Mouse (Mus musculus) lung, postnatal 4 days (tissue): ENCODE results near the gene Gm6034.
A peak's percentile ranks its signal among the peaks of the same experiment; 100 is the strongest.
"Not testable (repeated sequence)": the region's sequence is repeated elsewhere in the genome, so short reads cannot be mapped to it uniquely, and the experiment has no call there.

ENCODE experiments used
- DNase-seq, 2 experiments: peaks; one replicate each; pipeline ENCODE4 v3.0.0; 2021

Gm6034 gene

DNA sequence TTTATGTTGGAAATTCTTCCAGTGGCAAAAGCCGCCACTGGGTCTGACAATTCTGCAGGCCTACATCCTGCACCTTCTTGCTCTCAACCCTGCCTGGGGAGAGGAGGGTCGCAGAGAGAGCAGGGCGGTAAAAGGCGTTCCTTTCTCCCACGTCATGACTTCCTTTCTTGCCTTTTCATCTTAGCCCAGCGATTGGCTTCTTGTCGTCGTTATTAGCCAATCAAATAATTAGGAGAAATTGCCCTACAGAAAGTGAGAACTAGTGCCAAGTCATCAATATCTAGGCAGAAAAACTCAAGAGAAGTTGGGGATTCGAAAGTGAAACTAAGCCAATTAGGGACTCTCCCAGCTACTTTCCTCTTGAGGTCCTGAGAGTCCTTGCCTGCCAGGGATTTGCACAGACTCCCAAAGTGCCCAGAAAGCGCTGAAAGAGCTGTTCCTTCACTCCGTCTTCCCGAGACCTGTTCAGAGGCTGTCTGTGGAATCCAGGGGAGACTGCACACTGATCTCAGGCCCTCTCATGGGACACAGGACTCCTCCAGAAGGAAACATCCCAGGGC, at the start of gene Gm6034, which contains the start of gene H2-T22:
Gene Gm6034, plus strand, starts transcription at position 352 of the 560 bp plus-strand sequence.
Gene H2-T22, minus strand, starts transcription at position 138 of the 560 bp plus-strand sequence.
- DNase-seq, result peak; percentile 81

GRCm38 (mm10) chr17:35993675-35994074, 49.1 kb upstream of the Gm6034 start:
- peak; percentile 82 to 88 for DNase-seq

DNA sequence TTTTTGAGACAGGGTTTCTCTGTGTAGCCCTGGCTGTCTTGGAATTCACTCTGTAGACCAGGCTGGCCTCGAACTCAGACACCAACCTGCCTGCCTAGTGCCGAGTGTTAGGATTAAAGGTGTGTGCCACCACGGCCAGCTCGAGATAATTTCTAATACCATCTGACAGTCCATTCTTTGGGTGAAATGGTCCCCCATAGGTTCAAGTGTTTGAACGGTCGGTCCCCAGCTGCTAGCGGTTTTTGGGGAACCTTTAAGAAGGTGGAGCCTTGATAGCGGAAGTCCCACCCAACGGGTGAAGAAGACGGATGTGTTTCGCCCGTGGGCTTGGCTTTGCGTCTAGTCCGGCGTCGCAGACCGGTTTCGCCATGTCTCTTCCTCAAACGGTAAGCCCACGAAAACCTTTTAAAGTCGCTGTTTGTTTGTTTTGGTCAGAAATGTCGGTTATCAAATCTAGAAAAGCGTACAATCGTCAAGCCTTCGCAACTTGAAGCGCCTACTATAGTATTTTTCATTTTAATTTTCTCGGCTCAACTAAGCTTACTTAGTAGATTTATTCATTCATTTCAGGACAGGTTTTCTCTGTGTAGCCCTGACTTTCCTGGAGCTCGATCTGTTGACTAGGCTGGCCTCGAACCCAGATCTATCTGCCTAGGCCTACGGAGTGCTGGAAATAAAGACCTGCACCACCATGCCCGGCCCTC, 48.4 kb upstream of the Gm6034 start:
- peak; percentile 84 to 86 for DNase-seq

GRCm38 (mm10) chr17:35994879-35995240, 47.9 kb upstream of the Gm6034 start:
- no peak for DNase-seq

- peak; percentile 90 to 98 for DNase-seq
Measured at GRCm38 (mm10) chr17:35996949-35997348, 45.8 kb upstream of the Gm6034 start.

GRCm38 (mm10) chr17:35997713-35998510, 44.8 kb upstream of the Gm6034 start:
- peak in 1 of 2 experiments; percentile 46 for DNase-seq

DNA sequence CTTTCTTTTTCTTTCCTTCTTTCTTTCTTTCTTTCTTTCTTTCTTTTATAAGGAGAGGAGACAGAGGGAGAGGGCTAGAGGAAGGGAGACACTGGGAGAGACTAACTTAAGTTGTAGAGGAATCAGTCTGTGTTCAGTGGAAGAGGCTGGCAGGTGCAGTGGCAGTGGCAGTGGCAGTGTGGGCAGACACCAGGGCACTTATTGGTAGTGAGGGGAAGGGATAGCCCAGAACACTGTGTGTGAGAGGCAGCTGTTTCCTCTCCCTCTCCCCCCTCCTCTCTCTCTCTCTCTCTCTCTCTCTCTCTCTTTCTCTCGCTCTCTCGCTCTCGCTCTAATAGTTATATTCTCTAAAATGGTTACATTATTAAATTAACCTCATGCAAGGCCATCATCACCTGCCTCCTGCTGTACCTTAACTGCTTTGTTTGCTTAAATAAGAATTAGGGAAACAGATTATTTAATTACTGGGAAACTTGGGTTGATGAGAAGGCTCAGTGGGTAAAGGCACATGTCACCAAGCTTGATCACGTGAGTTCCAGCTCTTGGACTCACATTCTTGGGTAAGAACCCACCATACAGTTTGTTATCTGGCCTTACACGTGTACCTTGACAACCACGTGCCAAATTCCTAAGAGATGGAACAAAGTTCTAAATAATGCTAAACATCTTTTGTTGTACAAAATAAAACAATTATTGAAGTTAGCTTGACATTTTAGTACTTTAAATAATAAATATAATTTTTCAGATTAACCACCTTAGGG, 44.0 kb upstream of the Gm6034 start:
- DNase-seq, result no peak

DNA sequence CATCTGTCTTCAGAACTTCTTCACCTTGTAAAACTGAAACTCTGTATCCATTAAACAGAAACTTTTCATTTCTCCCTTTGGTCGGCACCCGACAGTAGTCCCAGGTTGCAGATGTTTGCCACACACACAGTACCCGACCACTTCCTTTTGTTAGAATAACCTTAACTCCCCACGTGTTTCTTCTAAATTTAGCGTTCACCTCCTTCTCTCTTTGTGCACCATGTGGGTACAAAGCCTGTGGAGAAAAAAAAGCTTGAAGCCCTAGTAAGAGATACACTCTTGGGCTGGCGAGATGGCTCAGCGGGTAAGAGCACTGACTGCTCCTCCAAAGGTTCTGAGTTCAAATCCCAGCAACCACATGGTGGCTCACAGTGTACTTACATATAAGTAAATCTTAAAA, 43.4 kb upstream of the Gm6034 start:
- DNase-seq, result no peak

DNA sequence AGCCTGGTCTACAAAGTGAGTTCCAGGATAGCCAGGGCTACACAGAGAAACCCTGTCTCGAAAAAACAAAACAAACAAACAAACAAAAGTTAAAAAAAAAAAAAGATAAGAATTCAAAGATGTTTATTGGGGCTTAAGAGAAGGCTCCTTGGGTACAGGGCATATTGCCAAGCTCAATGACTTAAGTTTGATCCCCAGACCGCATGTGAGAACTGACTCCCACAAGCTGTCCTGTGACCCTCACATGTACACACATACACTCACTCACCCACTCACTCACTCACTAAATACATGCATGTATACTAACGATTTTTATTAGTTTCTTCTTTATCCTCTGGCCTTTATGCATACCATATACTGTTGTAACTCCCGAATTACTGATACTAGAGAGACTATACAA, 42.4 kb upstream of the Gm6034 start:
- no peak for DNase-seq

GRCm38 (mm10) chr17:36001121-36001897, 41.5 kb upstream of the Gm6034 start:
- no peak for DNase-seq

GRCm38 (mm10) chr17:36001966-36002365, 40.8 kb upstream of the Gm6034 start:
- no peak for DNase-seq

DNA sequence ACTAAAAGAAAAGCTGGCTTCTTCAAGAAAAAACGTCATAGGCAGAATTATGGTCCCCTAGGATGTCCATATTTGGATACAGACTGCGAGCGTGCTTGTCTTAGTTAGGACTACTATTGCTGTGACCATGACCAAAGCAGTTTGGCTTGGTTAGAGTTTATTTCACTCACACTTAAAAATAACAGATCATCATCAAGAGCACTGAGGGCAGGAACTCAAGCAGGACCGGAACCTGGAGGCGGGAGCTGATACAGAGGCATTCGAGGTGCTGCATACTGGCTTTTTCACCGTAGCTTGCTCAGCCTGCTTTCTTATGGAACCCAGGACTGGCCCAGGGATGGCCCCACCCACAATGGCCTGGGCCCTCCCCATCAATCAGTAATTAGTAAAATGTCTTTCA, 39.4 kb upstream of the Gm6034 start:
- no peak for DNase-seq

DNA sequence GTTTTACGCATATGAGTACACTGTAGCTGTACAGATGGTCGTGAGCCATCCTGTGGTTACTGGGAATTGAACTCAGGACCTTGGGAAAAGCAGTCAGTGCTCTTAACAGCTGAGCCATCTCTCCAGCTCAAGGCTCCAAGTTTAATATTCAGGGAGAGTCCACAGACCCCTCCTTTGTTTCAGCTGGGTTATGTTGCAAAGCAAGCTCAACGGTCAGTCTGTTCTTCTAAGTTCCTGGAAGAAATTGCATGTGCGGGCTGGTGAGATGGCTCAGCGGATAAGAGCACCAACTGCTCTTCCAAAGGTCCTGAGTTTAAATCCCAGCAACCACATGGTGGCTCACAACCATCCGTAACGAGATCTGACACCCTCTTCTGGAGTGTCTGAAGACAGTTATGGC, 38.4 kb upstream of the Gm6034 start:
- not testable (repeated sequence) for DNase-seq

DNA sequence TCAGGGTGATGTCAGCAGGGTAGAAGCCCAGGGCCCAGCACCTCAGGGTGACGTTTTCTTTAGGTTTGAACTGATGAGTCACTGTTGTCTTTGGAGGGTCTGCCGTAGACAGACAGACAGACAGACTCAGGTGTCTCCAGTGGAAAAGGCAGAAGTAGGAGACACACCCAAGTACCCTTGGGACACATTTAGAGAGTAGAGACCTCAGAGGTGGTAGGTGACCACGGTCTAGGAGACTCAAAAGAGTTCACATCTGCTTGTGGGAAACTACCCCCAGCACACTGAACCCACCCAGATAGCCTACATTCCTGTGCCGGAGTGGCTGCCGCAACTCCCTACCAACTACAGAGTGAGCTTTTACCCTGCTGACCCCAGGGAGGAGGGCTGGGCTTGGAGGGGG, 27.8 kb upstream of the Gm6034 start:
- no peak for DNase-seq

DNA sequence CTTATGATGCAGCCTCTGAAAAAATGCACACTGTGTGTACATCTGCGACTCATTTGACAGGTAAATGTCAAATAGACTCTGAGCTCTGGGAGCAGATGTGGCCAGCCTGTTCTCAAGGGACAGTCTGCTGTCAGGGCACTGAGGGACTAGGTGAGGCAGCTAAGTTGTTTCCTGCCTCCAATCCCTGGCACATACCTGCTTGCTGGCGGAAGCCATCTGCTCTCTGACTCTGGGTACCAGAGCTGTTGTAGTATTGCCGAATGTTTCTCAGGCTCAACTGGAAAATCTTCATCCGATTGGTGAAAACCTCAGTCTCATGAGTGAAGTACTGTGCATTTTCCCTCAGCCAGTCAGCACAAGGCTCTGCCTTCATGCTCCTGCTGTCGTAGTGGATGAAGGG, 25.7 kb upstream of the Gm6034 start:
- DNase-seq, result no peak

GRCm38 (mm10) chr17:36018979-36019378, 23.8 kb upstream of the Gm6034 start:
- peak; percentile 25 to 48 for DNase-seq

DNA sequence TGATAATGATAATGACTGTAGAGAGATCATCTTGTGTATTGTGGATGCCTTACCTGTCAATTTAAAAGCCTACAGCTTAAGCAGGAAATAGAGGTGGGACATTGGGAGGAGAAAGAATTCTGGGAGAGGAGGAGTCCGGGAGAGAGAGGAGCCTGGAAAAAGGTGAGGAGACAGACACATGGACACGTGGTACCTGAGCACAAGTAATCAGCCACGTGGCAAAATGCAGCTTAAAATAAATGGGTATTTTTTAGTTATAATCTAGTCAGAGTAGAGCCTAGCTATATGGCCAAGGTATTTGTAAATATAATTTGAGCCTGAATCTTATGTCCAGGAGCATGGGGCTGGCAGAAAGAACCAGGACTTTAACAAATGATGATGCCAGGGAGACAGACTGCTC, 23.2 kb upstream of the Gm6034 start:
- no peak for DNase-seq

GRCm38 (mm10) chr17:36020191-36021073, 22.3 kb upstream of the Gm6034 start, which contains the start of gene H2-T24:
H2-T24 (minus strand) TSS chr17:36020560.
- peak; percentile 84 to 88 for DNase-seq

DNA sequence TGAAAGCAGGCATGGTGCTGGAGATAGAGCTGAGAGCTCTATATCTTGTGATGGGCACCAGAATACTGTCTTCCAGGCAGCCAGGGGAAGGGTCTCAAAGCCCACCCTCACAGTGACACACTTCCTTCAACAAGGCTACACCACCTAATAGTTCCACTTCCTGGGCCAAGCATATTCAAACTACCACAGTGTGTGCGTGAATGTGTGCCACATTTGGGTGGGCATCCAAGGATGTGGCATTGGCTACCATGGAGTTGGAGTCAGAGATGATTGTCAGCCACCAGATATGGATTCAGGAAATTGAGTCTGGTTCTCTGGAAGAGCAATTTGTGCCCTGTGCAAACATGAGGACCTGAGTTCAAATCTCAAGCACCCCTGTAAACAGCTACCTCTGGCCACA, 21.5 kb upstream of the Gm6034 start:
- no peak for DNase-seq

GRCm38 (mm10) chr17:36022098-36022497, 20.7 kb upstream of the Gm6034 start:
- DNase-seq, result no peak

DNA sequence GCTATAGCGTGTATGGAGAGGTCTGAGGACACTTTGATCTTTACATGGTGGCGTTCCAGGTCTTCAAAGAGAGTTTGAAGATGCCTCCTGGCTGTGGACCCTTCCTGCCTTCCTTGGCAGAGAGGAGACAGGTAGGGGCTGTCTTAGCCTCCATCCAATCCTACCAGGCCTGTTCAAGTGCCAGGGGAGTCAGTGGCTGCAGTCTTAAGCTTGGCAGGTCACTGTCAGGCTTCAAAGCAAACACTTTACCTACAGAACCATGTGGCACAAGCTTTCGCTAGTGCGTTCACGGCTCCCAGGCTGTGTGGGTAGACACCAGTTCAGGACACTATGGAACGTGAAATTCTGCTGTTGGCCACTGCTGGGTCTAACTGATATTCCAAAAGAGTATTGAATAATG, 19.8 kb upstream of the Gm6034 start:
- DNase-seq, result no peak
